Mouse (Mus musculus): ENCODE data around the gene Ppp1r9a.

DNA sequence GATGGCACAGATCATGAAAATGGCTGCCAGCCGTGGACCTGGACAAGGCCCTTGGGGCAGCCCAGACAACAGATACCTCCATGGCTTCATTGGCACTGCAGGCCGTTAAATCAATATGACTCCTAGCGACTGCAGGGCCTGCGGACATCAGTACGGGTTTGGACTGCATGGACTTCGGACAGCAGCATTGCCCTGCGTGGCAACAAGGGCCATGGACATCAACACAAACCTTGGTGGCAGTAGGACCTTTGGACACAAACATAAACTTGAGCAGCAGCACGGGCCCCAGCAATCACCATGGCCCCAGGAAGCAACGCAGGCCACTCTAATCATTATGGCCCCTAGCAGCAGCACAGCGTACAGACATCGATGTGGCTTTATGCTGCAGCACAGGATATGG, 45.8 kb upstream of the Ppp1r9a start:
- no peak for TF ChIP-seq CTCF (IDR thresholded peaks at IDR 0.05; ENCODE audit: low read depth)
- no peak for TF ChIP-seq EP300 (IDR thresholded peaks at IDR 0.05; ENCODE audit: low read depth)
